Mouse (Mus musculus): ENCODE results near the gene Ncapd2.
A peak's percentile ranks its signal among the peaks of the same experiment; 100 is the strongest.
"Not testable (repeated sequence)": the region's sequence is repeated elsewhere in the genome, so short reads cannot be mapped to it uniquely, and the experiment has no call there.

The Ncapd2 gene

DNA sequence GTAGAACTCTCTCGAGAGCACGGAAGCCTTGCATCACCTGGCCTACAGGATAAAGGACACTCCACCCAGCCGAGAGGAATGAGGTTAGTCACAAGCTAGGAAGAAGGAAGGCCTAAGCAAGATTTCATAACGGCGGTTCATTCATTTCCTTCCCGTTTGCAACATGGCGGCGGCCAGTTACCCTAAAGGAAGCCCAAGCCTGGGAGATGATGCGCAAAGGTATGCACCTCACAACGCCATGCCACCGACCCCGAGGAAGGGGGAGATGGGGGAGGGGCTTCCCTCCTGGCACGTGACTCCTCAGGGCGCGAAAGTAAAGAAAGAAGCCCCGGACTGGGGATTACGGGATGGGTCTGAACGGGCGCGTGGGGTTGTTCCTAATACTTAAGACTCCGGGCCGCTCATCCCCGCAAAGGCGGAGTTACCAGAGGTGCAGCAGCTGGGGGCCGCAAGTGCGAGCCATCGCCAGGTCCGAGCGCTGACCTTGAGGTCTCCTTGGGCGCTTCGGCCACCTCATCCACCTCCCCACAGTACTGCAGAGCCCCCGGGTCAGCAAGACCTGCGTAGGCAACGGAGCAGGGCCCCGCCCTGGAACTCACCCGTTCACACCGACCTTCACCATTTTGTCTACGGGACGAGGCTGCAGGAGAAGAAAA lies 26.7 kb downstream of the Ncapd2 start:
- DNase-seq (ENCODE audit: low read depth), result no peak

DNA sequence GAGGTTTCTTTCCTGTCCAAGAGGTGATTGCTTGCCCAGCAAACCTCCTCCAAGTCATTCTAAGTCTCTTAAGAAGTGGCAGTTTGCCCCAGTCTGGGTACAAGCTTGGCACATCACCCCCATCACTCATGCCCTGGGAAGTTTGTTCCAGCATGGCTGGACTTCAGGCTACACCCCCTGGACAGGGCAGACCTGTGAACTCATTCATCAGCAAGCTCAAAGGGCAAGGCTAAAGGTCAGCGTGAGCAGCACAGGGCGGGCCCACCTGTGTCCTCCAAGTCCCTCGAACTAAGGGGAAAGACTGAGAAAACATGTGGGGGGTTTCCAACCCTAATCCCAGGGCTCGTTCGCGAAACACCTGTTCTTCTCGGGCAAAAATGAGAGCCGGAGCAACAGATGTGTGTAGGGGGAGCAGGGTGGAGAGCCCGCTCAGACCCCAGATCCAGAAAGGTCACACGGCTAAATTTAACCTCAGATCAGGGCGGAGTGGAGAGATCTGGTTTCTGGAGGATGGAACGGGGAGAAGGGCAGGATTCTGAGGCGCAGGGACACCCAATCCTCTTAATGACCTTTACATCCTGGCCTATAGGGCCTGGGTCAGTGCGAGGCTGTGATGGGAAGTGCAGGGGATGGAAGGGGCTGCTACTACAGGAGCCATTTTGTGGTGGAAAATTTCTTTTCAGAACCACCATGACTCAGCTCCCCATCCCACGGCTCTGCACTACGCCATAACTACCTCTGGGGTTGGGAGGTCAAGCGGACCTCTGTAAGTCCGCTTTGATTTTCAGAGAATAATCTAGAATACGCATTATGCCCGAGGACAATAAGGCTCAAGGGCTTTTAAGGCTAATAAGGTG lies 27.5 kb downstream of the Ncapd2 start:
- DNase-seq (ENCODE audit: low read depth), result no peak

GRCm38 (mm10) chr6:125162615-125163305 lies 28.7 kb downstream of the Ncapd2 start:
- DNase-seq (ENCODE audit: low read depth), result not testable (repeated sequence)

- DNase-seq (ENCODE audit: low read depth), result peak; percentile 72
Measured at GRCm38 (mm10) chr6:125161971-125162370, 29.5 kb downstream of the Ncapd2 start.

DNA sequence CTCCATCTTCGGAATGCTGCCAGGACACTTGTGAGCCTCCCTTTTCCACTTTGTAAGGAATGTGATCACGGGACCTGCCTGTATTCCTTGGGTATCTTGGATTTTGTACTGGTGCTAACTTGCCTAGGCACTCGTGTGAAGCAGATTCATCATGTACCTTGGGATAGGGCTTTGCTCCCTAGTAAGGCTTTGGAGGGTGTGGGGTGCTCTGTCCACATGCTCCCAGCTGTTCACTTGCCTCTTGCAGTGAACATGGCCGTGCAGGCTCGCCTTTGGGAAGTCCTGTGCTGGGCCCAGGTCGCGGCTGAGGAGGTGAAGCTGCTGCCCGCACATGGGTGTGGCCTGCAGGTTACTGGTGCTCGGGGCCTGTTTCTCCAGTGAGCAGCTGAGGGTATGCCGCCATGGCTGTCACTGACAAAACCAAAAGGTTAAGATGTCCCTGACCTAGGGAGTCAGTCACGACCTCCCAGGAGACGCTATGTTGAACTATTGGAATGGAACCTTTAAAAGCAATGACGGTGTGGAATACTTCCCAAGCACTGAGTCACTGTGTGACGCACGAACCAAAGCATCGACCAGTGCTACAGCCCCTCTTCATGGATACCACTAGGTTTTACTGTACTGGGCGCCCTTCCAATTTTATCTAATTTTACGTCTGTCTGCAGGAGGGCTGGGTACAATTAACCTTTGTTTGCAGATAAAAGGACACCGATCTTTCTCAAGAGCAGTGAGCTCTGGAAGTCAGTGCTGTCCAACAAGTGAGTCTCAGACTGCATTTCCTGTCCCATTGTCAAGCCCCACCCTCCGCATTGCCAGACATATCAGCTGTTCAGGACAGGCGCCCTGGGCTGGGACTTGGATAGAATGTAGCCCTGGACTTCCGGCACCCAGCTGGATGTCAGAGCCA lies 30.4 kb downstream of the Ncapd2 start:
- DNase-seq (ENCODE audit: low read depth), result no peak

DNA sequence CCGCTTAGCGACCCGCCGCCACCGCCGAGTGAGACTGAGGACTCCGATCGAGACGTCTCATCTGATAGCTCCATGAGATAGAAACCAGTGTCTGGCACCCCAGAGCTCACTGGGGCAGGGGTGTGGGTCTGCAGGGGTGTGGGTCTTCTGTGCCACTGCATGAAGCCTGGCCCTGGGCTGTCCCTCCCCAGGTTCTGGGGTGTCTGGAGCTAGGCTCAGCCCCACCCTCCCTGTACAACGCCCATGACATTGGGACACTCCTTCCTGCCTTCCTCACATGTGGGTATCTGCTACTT lies 31.0 kb downstream of the Ncapd2 start:
- no peak for DNase-seq (ENCODE audit: low read depth)

GRCm38 (mm10) chr6:125159773-125160557 lies 31.5 kb downstream of the Ncapd2 start:
- DNase-seq (ENCODE audit: low read depth), result no peak

DNA sequence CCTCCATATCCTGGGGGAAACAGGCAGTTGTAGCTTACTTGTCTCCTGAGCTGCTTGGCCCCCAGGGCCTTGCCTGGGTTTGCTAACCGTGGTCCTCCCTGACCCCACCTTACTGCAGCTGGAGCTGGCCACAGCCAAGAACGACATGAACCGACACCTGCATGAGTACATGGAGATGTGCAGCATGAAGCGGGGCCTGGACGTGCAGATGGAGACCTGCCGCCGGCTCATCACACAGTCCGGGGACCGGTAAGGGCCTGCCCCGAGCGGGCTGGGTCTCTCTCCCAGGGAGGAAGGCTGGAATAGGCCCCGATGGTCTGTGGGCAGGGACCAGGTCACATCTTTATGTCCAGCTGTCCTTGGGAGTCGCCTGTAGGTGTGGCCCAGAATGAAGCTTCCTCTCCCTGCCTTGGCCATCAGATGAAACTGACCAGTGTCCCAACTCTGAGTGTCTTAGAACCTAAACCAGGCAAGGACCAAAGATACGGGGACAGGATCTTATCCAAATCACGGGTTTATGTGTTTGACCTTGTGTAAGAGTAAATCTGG lies 32.5 kb downstream of the Ncapd2 start:
- no peak for DNase-seq (ENCODE audit: low read depth)

- DNase-seq (ENCODE audit: low read depth), result no peak
Measured at GRCm38 (mm10) chr6:125156903-125157614, 34.4 kb downstream of the Ncapd2 start.

- no peak for DNase-seq (ENCODE audit: low read depth)
Measured at GRCm38 (mm10) chr6:125156491-125156890, 35.0 kb downstream of the Ncapd2 start.

DNA sequence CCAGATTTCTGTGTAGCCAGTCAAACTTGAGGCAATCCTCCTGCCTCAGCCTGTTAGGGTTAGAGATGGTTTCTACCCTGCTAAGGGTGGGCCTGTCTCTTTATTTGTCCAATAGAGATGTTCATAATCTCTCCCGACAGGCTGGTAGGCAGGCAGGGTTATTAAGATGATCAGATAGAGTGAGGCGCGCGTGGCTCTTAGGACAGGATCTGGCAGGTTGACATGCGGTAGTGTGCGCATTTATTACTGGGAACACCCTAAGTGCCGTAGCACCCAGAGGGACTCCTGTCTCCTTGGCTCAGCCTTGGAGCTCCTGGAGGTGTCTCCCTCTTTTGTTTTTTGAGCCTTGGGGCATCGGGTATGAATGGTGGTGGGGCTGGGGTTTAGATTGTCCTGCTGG lies 36.2 kb downstream of the Ncapd2 start:
- DNase-seq (ENCODE audit: low read depth), result no peak

GRCm38 (mm10) chr6:125154550-125154949 lies 37.0 kb downstream of the Ncapd2 start:
- DNase-seq (ENCODE audit: low read depth), result no peak

GRCm38 (mm10) chr6:125153682-125154081 lies 37.8 kb downstream of the Ncapd2 start:
- DNase-seq (ENCODE audit: low read depth), result no peak

DNA sequence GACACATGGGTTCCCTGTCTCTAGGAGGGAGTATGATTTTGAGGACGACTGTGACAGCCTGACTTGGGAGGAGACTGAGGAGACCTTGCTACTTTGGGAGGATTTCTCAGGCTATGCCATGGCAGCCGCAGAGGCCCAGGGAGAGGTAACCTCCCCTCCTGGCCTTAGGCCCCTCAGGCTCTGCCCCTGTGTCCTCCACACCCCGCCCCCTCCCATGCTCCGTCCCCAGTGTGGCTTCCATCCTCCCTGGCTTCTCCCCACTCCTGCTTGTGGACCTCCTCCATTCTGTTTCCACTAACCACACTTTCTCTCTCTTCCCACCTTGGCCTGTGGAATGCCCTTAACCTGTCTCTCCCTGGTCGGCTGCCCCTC lies 38.5 kb downstream of the Ncapd2 start:
- no peak for DNase-seq (ENCODE audit: low read depth)

DNA sequence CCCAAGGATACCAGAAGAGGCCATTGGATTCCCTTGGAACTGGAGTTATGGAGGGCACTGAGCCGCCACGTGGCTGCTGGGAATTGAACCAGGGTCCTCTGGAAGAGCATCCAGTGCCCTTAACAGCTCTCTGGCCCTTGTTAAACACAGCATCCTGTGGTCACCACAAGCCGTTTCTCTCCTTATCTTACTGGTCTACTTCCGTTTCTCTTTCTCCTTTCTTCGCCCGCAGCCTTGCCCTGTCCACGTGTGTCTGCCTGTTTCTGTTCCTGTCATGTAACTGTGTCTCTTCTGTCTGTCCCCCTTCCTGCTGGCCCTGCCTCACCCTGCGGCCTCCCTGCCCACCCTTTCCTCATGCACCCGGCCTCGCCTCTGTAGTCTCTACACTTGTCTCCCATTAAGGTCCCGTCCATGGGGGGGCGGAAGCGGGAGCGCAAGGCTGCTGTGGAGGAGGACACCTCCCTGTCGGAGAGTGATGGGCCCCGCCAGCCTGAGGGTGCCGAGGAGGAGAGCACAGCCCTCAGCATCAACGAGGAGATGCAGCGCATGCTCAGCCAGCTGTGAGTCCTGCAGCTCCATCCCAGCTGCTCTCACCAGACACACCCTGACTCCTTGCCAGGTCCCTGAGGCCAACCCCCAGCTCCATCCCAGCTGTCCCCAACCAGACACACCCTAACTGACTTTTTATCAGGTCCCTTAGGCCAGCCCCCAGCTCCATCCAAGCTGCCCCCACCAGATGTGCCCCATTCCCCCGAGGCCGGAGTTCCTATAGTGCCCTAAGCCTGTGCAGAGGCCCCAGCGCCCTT lies 39.1 kb downstream of the Ncapd2 start:
- DNase-seq (ENCODE audit: low read depth), result no peak

DNA sequence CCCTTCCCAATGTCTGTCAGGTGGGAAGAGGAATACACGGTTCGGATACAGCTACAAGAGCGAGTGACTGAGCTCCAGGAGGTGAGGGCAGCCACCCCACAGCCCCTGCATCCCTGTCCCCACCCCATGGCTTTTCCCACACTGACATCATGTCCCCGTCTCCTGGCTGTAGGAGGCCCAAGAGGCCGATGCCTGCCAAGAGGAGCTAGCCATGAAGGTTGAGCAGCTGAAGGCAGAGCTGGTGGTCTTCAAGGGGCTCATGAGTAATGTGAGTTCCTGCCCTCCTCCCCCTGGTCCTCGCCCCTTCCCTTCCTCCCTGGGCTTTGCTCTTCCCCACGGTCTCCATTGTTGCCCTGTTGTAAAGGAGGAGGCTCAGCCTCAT lies 41.9 kb downstream of the Ncapd2 start:
- no peak for DNase-seq (ENCODE audit: low read depth)

DNA sequence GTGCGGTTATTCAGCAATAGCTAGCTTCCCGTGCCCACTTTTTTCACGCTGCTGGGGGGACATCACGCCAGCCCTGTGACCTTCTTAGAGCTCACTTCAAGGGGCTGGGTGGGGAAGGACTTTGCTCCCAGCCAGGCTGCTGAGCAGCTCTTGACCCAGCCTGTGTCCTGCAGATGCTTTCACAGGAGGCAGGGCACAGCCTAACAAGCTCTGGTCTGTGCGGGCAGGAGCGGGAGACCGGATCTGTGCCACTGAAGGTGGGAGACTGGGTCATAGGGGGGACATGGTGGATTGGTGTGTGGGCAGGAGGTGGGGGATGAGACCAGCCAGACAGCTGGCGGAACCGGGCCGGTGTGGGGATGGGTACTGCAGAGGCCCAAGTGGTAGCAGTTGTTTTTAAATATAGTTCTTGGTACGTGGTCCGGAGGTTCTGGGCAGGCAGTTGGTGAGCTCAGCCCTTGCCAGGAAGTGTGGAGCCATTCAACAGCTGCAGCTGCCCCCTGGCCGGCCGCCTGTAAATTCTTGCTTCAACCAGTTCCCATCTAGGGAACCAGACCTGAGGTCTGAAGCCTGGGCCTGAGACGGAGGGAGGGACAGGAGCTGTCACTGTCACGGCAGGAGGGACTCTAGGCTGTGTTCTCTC lies 42.5 kb downstream of the Ncapd2 start:
- DNase-seq (ENCODE audit: low read depth), result no peak

GRCm38 (mm10) chr6:125148251-125148925 lies 43.1 kb downstream of the Ncapd2 start:
- DNase-seq (ENCODE audit: low read depth), result no peak

Measured in c-Kit-positive CD71-positive TER-119-negative erythroid progenitor cells, embryonic 14.5 days (primary cell).